ENCODE assay signal across 10 mouse cellular contexts in the genomic region with DNA sequence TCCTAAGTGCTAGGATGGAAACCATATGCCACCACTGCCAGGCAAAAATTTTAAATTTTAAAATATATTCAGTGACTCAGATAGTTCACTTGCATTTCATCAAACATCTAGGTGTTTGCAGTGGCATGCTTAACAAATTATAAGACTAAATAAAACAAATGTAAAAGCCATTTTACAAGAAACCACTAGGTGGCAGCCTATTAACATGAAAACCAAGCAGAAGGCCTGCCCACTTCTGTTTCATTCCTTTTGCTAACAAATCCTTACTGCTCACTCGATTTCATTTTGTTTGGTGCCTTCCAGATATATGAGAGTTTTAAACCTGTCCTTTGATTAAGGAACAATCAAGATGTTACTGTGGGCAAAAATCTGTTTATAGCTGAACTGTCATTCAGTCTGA. TPM values are rescaled to one million over a fixed set of nuclear protein-coding genes. Genes with fewer than 3 reads are reported as not detected.
A peak's percentile ranks its signal among the peaks of the same experiment; 100 is the strongest.
DNase-seq lines count a peak whose midpoint lies in the region; ATAC-seq and TF ChIP-seq lines count a peak whose summit lies in the region.
"Had no signal": no experiment of that assay in that cellular context is flagged by ENCODE, and none has a peak within 500 bp of the region (broad histone marks: within the 10 kb centered on the region; RNA-seq: fewer than 3 reads in every experiment).

No protein-coding gene starts in this region.

- H3K27me3 ChIP-seq in forebrain, embryonic 14.5 days (replicated peaks; ENCODE audit: control insufficient read depth, insufficient read depth, low read length) = no peaks in the 10 kb centered on the region
- H3K27me3 ChIP-seq in forebrain, embryonic 16.5 days (replicated peaks; ENCODE audit: control insufficient read depth, insufficient read depth, low read length) = no peaks in the 10 kb centered on the region
- no peaks in the 10 kb centered on the region; the same call in 1 of the 2 replicates for H3K27me3 ChIP-seq in liver, adult 2 months (ENCODE audit: control insufficient read depth, insufficient read depth, low read length)
- no peaks in the 10 kb centered on the region for H3K27me3 ChIP-seq in liver, embryonic 11.5 days (replicated peaks; ENCODE audit: control insufficient read depth, insufficient read depth, low read length)
- H3K27me3 ChIP-seq: heart, embryonic 15.5 days had no signal

- TF ChIP-seq POLR2A in liver, adult 2 months (IDR thresholded peaks at IDR 0.05; ENCODE audit: extremely low read depth, insufficient read depth, low read length) = no peak

- no peak for ATAC-seq in forebrain, embryonic 14.5 days
- ATAC-seq in forebrain, embryonic 16.5 days = no peak
- no peak for ATAC-seq in liver, embryonic 11.5 days (replicated peaks; ENCODE audit: low FRiP score)
- ATAC-seq in megakaryocyte, adult 5-6 weeks (ENCODE audit: poor library complexity, severe bottlenecking) = peak; percentile 44
- ATAC-seq: activated CD4-positive, CD25-positive, alpha-beta regulatory T cell, adult 4 months had no signal

- no peak for TF ChIP-seq CTCF in liver, adult 2 months (IDR thresholded peaks at IDR 0.05; ENCODE audit: low read depth, low read length)

- no peak overlapping the region for H3K4me2 ChIP-seq in forebrain, embryonic 14.5 days (ENCODE audit: low read length)
- H3K4me2 ChIP-seq in forebrain, embryonic 16.5 days (ENCODE audit: low read length) = no peak overlapping the region
- H3K4me2 ChIP-seq in liver, embryonic 11.5 days = no peak overlapping the region
- H3K4me2 ChIP-seq: heart, embryonic 15.5 days had no signal

- no peak overlapping the region for H3K4me3 ChIP-seq in forebrain, embryonic 14.5 days (ENCODE audit: low read depth, low read length)
- H3K4me3 ChIP-seq in forebrain, embryonic 16.5 days (replicated peaks; ENCODE audit: low read length) = no peak overlapping the region
- H3K4me3 ChIP-seq in liver, adult 2 months (ENCODE audit: insufficient read depth, low read depth, low read length) = no peak overlapping the region
- H3K4me3 ChIP-seq in liver, embryonic 11.5 days (ENCODE audit: low read depth, low read length) = no peak overlapping the region
- H3K4me3 ChIP-seq: heart, embryonic 15.5 days had no signal

- no peaks in the 10 kb centered on the region for H3K4me1 ChIP-seq in forebrain, embryonic 14.5 days (ENCODE audit: control insufficient read depth, insufficient read depth, low read length)
- H3K4me1 ChIP-seq in forebrain, embryonic 16.5 days (replicated peaks; ENCODE audit: control insufficient read depth, insufficient read depth, low read length) = peaks cover 10% of the 10 kb centered on the region
- H3K4me1 ChIP-seq in liver, adult 2 months (ENCODE audit: control insufficient read depth, insufficient read depth, low read length) = no peaks in the 10 kb centered on the region
- H3K4me1 ChIP-seq in liver, embryonic 11.5 days (replicated peaks; ENCODE audit: control insufficient read depth, insufficient read depth, low read length) = no peaks in the 10 kb centered on the region

- no peak overlapping the region for H3K9ac ChIP-seq in forebrain, embryonic 14.5 days (ENCODE audit: low read length)
- no peak overlapping the region for H3K9ac ChIP-seq in forebrain, embryonic 16.5 days (replicated peaks; ENCODE audit: low read depth, low read length)
- no peak overlapping the region for H3K9ac ChIP-seq in liver, adult 2 months (ENCODE audit: low read depth, low read length)
- no peak overlapping the region for H3K9ac ChIP-seq in liver, embryonic 11.5 days (ENCODE audit: low read depth, low read length)
- H3K9ac ChIP-seq: heart, embryonic 15.5 days had no signal

- no peaks in the 10 kb centered on the region for H3K79me2 ChIP-seq in liver, adult 2 months (ENCODE audit: control insufficient read depth, insufficient read depth, low read length)

- WGBS in forebrain, embryonic 14.5 days = 2% methylated on average over 1 of the region's 1 CpGs
- 0% methylated on average over 1 of the region's 1 CpGs for WGBS in forebrain, embryonic 16.5 days
- WGBS in liver, adult 2 months = 2% methylated on average over 1 of the region's 1 CpGs
- WGBS in liver, embryonic 11.5 days = 4% methylated on average over 1 of the region's 1 CpGs

- no peak overlapping the region for H3K27ac ChIP-seq in forebrain, embryonic 14.5 days (ENCODE audit: low read depth, low read length)
- H3K27ac ChIP-seq in forebrain, embryonic 16.5 days (ENCODE audit: low read length) = no peak overlapping the region
- H3K27ac ChIP-seq in liver, adult 2 months (replicated peaks; ENCODE audit: insufficient read depth, low read depth, low read length) = no peak overlapping the region
- no peak overlapping the region for H3K27ac ChIP-seq in liver, embryonic 11.5 days (ENCODE audit: low read depth, low read length)
- H3K27ac ChIP-seq: heart, embryonic 15.5 days had no signal

- H3K36me3 ChIP-seq in forebrain, embryonic 14.5 days (ENCODE audit: control insufficient read depth, insufficient read depth, low read length) = no peaks in the 10 kb centered on the region
- H3K36me3 ChIP-seq in forebrain, embryonic 16.5 days (ENCODE audit: control insufficient read depth, insufficient read depth) = no peaks in the 10 kb centered on the region
- no peaks in the 10 kb centered on the region for H3K36me3 ChIP-seq in liver, adult 2 months (ENCODE audit: control insufficient read depth, insufficient read depth, low read length)
- H3K36me3 ChIP-seq in liver, embryonic 11.5 days (ENCODE audit: control insufficient read depth, insufficient read depth, low read length) = no peaks in the 10 kb centered on the region
- H3K36me3 ChIP-seq: heart, embryonic 15.5 days had no signal

- H3K9me3 ChIP-seq in forebrain, embryonic 14.5 days (replicated peaks; ENCODE audit: control insufficient read depth, low read length) = no peaks in the 10 kb centered on the region
- H3K9me3 ChIP-seq in forebrain, embryonic 16.5 days (ENCODE audit: control insufficient read depth, low read length) = no peaks in the 10 kb centered on the region
- no peaks in the 10 kb centered on the region for H3K9me3 ChIP-seq in liver, embryonic 11.5 days (ENCODE audit: control insufficient read depth, low read length)
- H3K9me3 ChIP-seq: heart, embryonic 15.5 days had no signal

- peak; percentile 87 for DNase-seq in forebrain, embryonic 14.5 days (ENCODE audit: low spot score)
- DNase-seq in liver, adult 2 months (ENCODE audit: extremely low read depth, low read depth, low spot score) = peak; percentile 58
- no peak for DNase-seq in liver, embryonic 11.5 days (ENCODE audit: low spot score)
- peak; percentile 34 for DNase-seq in Muller cell, postnatal 12 days (ENCODE audit: inconsistent ontology term)
- no peak for DNase-seq in frontal cortex, postnatal 14 days (ENCODE audit: low spot score in 2 of 2)
- DNase-seq in layer of hippocampus, adult 8-10 months (ENCODE audit: low spot score in 2 of 2) = no peak

RNA-seq across cellular contexts. Expression of gene Ttf2, which starts 4.4 kb away (rescaled TPM):
- 7.7 and 8.6 TPM in 2 replicates for polyA plus RNA-seq in forebrain, embryonic 14.5 days (2014; fragmentation: Nextera tagmentation; extraction: Ambion mirVana)
- polyA plus RNA-seq in forebrain, embryonic 16.5 days (2015; fragmentation: Nextera tagmentation; extraction: Ambion mirVana) = 6.2 and 7.1 TPM in 2 replicates
- total RNA-seq in liver, adult 2 months (2014; rRNA removed) = 2.6 TPM in 2 replicates
- 1.3 and 1.9 TPM in 2 replicates for polyA plus RNA-seq in liver, adult 2 months (2012; rRNA removed)
- polyA plus RNA-seq in liver, embryonic 11.5 days (2014; fragmentation: Nextera tagmentation; extraction: Ambion mirVana) = 22.3 and 23.2 TPM in 2 replicates
- total RNA-seq in megakaryocyte, adult 5-6 weeks (2015) = 16.0 and 20.7 TPM in 2 replicates
- total RNA-seq in megakaryocyte, adult 5-6 weeks (2017) = 23.8 and 24.6 TPM in 2 replicates
- 1 to 10 TPM; 1.2 to 1.9 (median 1.7) TPM for total RNA-seq in layer of hippocampus, adult 8-10 months (2022)

RNA-seq across cellular contexts. Expression of gene Trim45, which starts 51.9 kb away (rescaled TPM):
- polyA plus RNA-seq in forebrain, embryonic 14.5 days (2014; fragmentation: Nextera tagmentation; extraction: Ambion mirVana) = 7.0 and 7.3 TPM in 2 replicates
- 9.1 and 9.4 TPM in 2 replicates for polyA plus RNA-seq in forebrain, embryonic 16.5 days (2015; fragmentation: Nextera tagmentation; extraction: Ambion mirVana)
- total RNA-seq in liver, adult 2 months (2014; rRNA removed) = 0.74 and 0.92 TPM in 2 replicates
- polyA plus RNA-seq in liver, adult 2 months (2012; rRNA removed) = 0.83 and 0.95 TPM in 2 replicates
- polyA plus RNA-seq in liver, embryonic 11.5 days (2014; fragmentation: Nextera tagmentation; extraction: Ambion mirVana) = 1.3 and 2.1 TPM in 2 replicates
- 0.83 and 0.98 TPM in 2 replicates for total RNA-seq in megakaryocyte, adult 5-6 weeks (2015)
- total RNA-seq in megakaryocyte, adult 5-6 weeks (2017) = 2.4 and 4.4 TPM in 2 replicates
- total RNA-seq in layer of hippocampus, adult 8-10 months (2022) = 10 to 100 TPM in 1 of 4 experiments, 1 to 10 TPM in 3; 8.8 to 10.3 (median 9.6) TPM

RNA-seq across cellular contexts. Expression of gene Cd101, which starts 55.5 kb away (rescaled TPM):
- not detected in 2 replicates for polyA plus RNA-seq in forebrain, embryonic 14.5 days (2014; fragmentation: Nextera tagmentation; extraction: Ambion mirVana)
- polyA plus RNA-seq in forebrain, embryonic 16.5 days (2015; fragmentation: Nextera tagmentation; extraction: Ambion mirVana) = not detected in 2 replicates
- total RNA-seq in liver, adult 2 months (2014; rRNA removed) = under 0.01 TPM in 1 of 2 replicates, not detected in the other
- 0.06 and 0.07 TPM in 2 replicates for polyA plus RNA-seq in liver, adult 2 months (2012; rRNA removed)
- not detected in 2 replicates for polyA plus RNA-seq in liver, embryonic 11.5 days (2014; fragmentation: Nextera tagmentation; extraction: Ambion mirVana)
- total RNA-seq in megakaryocyte, adult 5-6 weeks (2015) = 3.5 and 3.7 TPM in 2 replicates
- total RNA-seq in megakaryocyte, adult 5-6 weeks (2017) = 9.7 and 12.6 TPM in 2 replicates
- 1 to 10 TPM in 1 of 4 experiments, under 1 TPM in 3; 0.14 to 1.1 (median 0.64) TPM for total RNA-seq in layer of hippocampus, adult 8-10 months (2022)

Comparison
In these comparisons a context has a peak if more than half of its experiments do, and no peak if none do; other contexts are left out.
1. DNase-seq: peak in forebrain, embryonic 14.5 days (single experiment), liver, adult 2 months (single experiment) and Muller cell, postnatal 12 days (single experiment); none in liver, embryonic 11.5 days (single experiment), frontal cortex, postnatal 14 days (0 of 2) and layer of hippocampus, adult 8-10 months (0 of 2).